Mouse (Mus musculus) forebrain, embryonic 13.5 days (tissue): ENCODE results near the gene Dpy30. TPM values are rescaled to one million over a fixed set of nuclear protein-coding genes. Genes with fewer than 3 reads are reported as not detected.
A peak's percentile ranks its signal among the peaks of the same experiment; 100 is the strongest.

ENCODE experiments used
- ATAC-seq: fragments of 200-750 bp; cut with Nextera tagmentation; 2 replicates; pipeline ENCODE4 v1.8.0; 2017
- H3K27ac ChIP-seq: fragments of 300-500 bp; sonication (generic); 2 replicates; pipeline ENCODE4 v1.5.1; 2015; ENCODE audit warnings: inconsistent platforms, mild to moderate bottlenecking, moderate library complexity
- H3K27me3 ChIP-seq: fragments of 300-500 bp; sonication (generic); 2 replicates; pipeline ENCODE4 v1.6.1; 2015; ENCODE audit warnings: mild to moderate bottlenecking, inconsistent platforms
- H3K36me3 ChIP-seq: fragments of 300-500 bp; sonication (generic); 2 replicates; pipeline ENCODE4 v1.6.1; 2015; ENCODE audit warnings: mild to moderate bottlenecking, inconsistent platforms; ENCODE audit not compliant: poor library complexity, severe bottlenecking
- H3K4me1 ChIP-seq: fragments of 300-500 bp; sonication (generic); 2 replicates; pipeline ENCODE4 v1.6.1; 2015; ENCODE audit warnings: inconsistent platforms
- H3K4me2 ChIP-seq: fragments of 300-500 bp; sonication (generic); 2 replicates; pipeline ENCODE4 v1.6.1; 2015; ENCODE audit warnings: inconsistent platforms, mild to moderate bottlenecking, moderate library complexity
- H3K4me3 ChIP-seq: fragments of 300-500 bp; sonication (generic); 2 replicates; pipeline ENCODE4 v1.5.1; 2015; ENCODE audit warnings: mild to moderate bottlenecking, inconsistent platforms
- H3K9ac ChIP-seq: fragments of 300-500 bp; sonication (generic); 2 replicates; pipeline ENCODE4 v1.6.1; 2015; ENCODE audit warnings: mild to moderate bottlenecking, inconsistent platforms
- H3K9me3 ChIP-seq: fragments of 300-500 bp; sonication (generic); replicated peaks from 2 replicates; pipeline ENCODE4 v1.6.1; 2016; ENCODE audit warnings: inconsistent platforms
- WGBS: fragments of 180-500 bp; shearing (Covaris S2); methylation state at CpG from one replicate; pipeline ENCODE4 v1.1.7; 2015; 5-methylcytosine and 5-hydroxymethylcytosine counted together
- polyA plus RNA-seq: library from polyadenylated mRNA; unstranded; fragments of >200 nt; fragmentation: Nextera tagmentation; extraction: Ambion mirVana; gene quantifications from 2 replicates; pipeline ENCODE4 v1.2.1, GENCODE M21; 2015

Gene Dpy30
- polyA plus RNA-seq, 1 experiment from 2014 or later, result 275 TPM

GRCm38 (mm10) chr17:74291640-74292361, 31.9 kb downstream of the Dpy30 start:
- Histone ChIP-seq H3K4me2 (no peak overlapping the region), H3K27me3 (no peaks in the 10 kb centered on the region), H3K9me3 (peaks cover 7% of the 10 kb centered on the region; the same call in 1 of the 2 replicates), H3K36me3 (peaks cover 10% of the 10 kb centered on the region), H3K27ac (no peak overlapping the region), H3K4me3 (no peak overlapping the region), H3K4me1 (peaks cover 25% of the 10 kb centered on the region), H3K9ac (no peak overlapping the region)
- ATAC-seq, result no peak
- WGBS, result 84% methylated on average over 4 of the region's 4 CpGs

- no peaks in the 10 kb centered on the region for H3K27me3 ChIP-seq
- no peak overlapping the region for H3K27ac ChIP-seq
- H3K4me1 ChIP-seq, result peaks cover 25% of the 10 kb centered on the region
- ATAC-seq, result no peak
- H3K4me2 ChIP-seq, result no peak overlapping the region
- peaks cover 10% of the 10 kb centered on the region for H3K36me3 ChIP-seq
- 0 out of 2 replicates have a peak overlapping the region, but pooled peaks have one; percentile 16 for H3K9ac ChIP-seq
- H3K9me3 ChIP-seq, result peaks cover 7% of the 10 kb centered on the region; the same call in 1 of the 2 replicates
- no peak overlapping the region for H3K4me3 ChIP-seq
Observed at GRCm38 (mm10) chr17:74290869-74291268, 32.9 kb downstream of the Dpy30 start.

GRCm38 (mm10) chr17:74290198-74290597, 33.5 kb downstream of the Dpy30 start:
- Histone ChIP-seq H3K4me3 (no peak overlapping the region), H3K9ac (no peak overlapping the region), H3K4me1 (peaks cover 25% of the 10 kb centered on the region), H3K27me3 (no peaks in the 10 kb centered on the region), H3K4me2 (no peak overlapping the region), H3K27ac (no peak overlapping the region), H3K36me3 (peaks cover 10% of the 10 kb centered on the region), H3K9me3 (peaks cover 7% of the 10 kb centered on the region; the same call in 1 of the 2 replicates)
- WGBS, result 73% methylated on average over 3 of the region's 3 CpGs
- no peak for ATAC-seq

DNA sequence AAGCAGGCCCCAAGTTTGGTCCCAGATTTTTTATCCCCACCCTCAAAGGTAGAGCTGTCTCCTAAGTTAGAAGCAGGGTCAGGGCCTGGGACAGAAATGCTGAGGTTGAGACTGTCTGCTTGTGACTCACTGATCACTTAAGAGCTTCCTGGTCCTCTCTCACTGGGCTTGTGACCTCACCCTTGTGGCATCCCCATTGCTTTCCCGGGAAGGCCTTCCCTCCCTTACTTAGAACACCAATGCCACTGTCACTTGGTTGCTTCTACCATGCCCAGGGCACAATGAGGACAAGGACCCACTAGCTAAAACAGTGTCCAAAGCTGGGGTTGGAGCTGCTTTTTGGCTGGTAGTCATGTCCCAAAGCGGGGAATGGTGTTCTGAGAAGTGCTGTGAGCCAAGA, 35.1 kb downstream of the Dpy30 start:
- WGBS, result 93% methylated on average over 2 of the region's 2 CpGs
- Histone ChIP-seq H3K4me1 (peaks cover 23% of the 10 kb centered on the region), H3K9ac (no peak overlapping the region), H3K9me3 (peaks cover 7% of the 10 kb centered on the region; the same call in 1 of the 2 replicates), H3K36me3 (peaks cover 10% of the 10 kb centered on the region), H3K27ac (no peak overlapping the region), H3K27me3 (no peaks in the 10 kb centered on the region), H3K4me3 (no peak overlapping the region), H3K4me2 (no peak overlapping the region)
- ATAC-seq, result no peak

GRCm38 (mm10) chr17:74286140-74286730, 37.5 kb downstream of the Dpy30 start:
- no peak overlapping the region for H3K4me2 ChIP-seq
- ATAC-seq, result no peak
- 83% methylated on average over 4 of the region's 4 CpGs for WGBS
- H3K27me3 ChIP-seq, result no peaks in the 10 kb centered on the region
- H3K4me1 ChIP-seq, result peaks cover 6% of the 10 kb centered on the region
- no peak overlapping the region for H3K4me3 ChIP-seq
- peaks cover 10% of the 10 kb centered on the region for H3K36me3 ChIP-seq
- peaks cover 7% of the 10 kb centered on the region; the same call in 1 of the 2 replicates for H3K9me3 ChIP-seq
- no peak overlapping the region for H3K27ac ChIP-seq
- no peak overlapping the region for H3K9ac ChIP-seq

- WGBS, result 95% methylated on average over 2 of the region's 2 CpGs
- ATAC-seq, result no peak
- Histone ChIP-seq H3K9me3 (peaks cover 7% of the 10 kb centered on the region; the same call in 1 of the 2 replicates), H3K36me3 (peaks cover 10% of the 10 kb centered on the region), H3K4me3 (no peak overlapping the region), H3K27ac (no peak overlapping the region), H3K4me1 (peaks cover under 1% of the 10 kb centered on the region), H3K4me2 (no peak overlapping the region), H3K9ac (no peak overlapping the region), H3K27me3 (no peaks in the 10 kb centered on the region)
Observed at GRCm38 (mm10) chr17:74285730-74286129, 38.0 kb downstream of the Dpy30 start.

- H3K4me3 ChIP-seq, result no peak overlapping the region
- 90% methylated on average over 2 of the region's 2 CpGs for WGBS
- peaks cover 7% of the 10 kb centered on the region; the same call in 1 of the 2 replicates for H3K9me3 ChIP-seq
Observed at GRCm38 (mm10) chr17:74284397-74285115, 39.2 kb downstream of the Dpy30 start.

DNA sequence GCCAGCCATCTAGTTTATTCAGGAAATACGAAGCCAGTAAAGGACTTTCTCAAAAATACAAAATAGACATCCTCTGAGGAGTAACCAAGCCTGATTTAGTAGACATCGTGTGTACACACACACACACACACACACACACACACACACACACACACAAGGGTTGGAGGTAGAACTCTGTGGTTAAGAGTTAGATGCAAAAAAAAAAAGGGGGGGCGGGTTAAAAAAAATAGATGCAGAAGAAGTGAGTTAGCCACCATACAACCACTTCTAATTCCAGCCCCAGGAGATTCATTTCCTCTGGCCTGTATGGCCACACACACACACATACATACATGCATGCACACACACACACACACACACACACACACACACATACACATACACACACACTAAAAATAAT, 41.7 kb downstream of the Dpy30 start:
- no peak for ATAC-seq
- Histone ChIP-seq H3K9me3 (no peaks in the 10 kb centered on the region), H3K4me3 (no peak overlapping the region), H3K4me1 (peaks cover 10% of the 10 kb centered on the region), H3K36me3 (no peaks in the 10 kb centered on the region), H3K9ac (no peak overlapping the region), H3K27ac (no peak overlapping the region), H3K4me2 (no peak overlapping the region), H3K27me3 (no peaks in the 10 kb centered on the region)
- WGBS, result 96% methylated on average over 3 of the region's 3 CpGs

More at GRCm38 (mm10) chr17:74284397-74285115, 39.2 kb downstream of the Dpy30 start:
- H3K9ac ChIP-seq, result no peak overlapping the region
- no peaks in the 10 kb centered on the region for H3K27me3 ChIP-seq
- H3K27ac ChIP-seq, result no peak overlapping the region
- no peak for ATAC-seq
- H3K36me3 ChIP-seq, result peaks cover 10% of the 10 kb centered on the region
- H3K4me2 ChIP-seq, result no peak overlapping the region
- peaks cover 3% of the 10 kb centered on the region; the same call in 1 of the 2 replicates for H3K4me1 ChIP-seq

DNA sequence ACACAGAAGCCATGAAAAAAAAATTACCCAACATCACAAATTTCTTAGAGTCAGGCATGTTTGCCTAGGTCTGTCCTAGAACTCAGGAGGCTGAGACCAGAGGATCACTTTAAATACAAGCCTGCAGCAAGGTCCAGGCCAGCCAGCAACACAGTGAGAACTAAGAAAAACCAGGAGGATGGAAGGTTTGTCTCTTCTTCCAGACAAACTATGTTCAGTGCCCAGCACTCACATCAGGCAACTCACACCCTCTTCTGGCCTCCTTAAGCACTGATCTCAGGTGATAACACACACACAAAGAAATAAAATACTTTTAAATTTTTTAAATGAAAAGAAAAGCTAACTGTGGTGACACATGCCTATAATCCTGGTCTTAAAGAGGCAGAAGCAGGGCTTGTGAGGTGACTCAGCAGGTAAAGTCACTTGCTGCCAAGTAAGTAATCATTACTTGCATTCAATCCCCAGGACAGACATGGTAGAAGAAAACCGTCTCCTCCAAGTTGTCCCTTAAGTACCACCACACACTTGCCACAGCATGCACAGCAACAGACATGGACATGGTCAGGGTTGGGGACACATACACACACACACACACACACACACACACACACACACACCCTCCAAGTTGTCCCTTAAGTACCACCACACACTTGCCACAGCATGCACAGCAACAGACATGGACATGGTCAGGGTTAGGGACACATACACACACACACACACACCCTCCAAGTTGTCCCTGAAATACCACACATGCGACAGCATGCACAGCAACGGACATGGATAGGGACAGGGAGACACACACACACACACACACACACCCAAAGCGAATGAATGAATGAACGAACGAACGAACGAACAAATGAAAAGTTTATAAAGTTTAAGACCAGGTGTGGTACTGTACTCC, 44.5 kb downstream of the Dpy30 start:
- Histone ChIP-seq H3K4me2 (no peak overlapping the region), H3K9ac (no peak overlapping the region), H3K4me1 (peaks cover 10% of the 10 kb centered on the region), H3K27me3 (no peaks in the 10 kb centered on the region), H3K4me3 (no peak overlapping the region), H3K36me3 (peaks cover 4% of the 10 kb centered on the region; the same call in 1 of the 2 replicates), H3K27ac (no peak overlapping the region), H3K9me3 (no peaks in the 10 kb centered on the region; the same call in 1 of the 2 replicates)
- ATAC-seq, result 0 out of 2 replicates have a peak, but pooled peaks have one; percentile 27
- 91% methylated on average over 8 of the region's 8 CpGs for WGBS

- H3K27me3 ChIP-seq, result no peaks in the 10 kb centered on the region
- WGBS, result 90% methylated on average over 3 of the region's 3 CpGs
- no peak overlapping the region for H3K9ac ChIP-seq
- no peaks in the 10 kb centered on the region; the same call in 1 of the 2 replicates for H3K9me3 ChIP-seq
- no peak overlapping the region for H3K4me3 ChIP-seq
- no peak for ATAC-seq
- peaks cover 4% of the 10 kb centered on the region; the same call in 1 of the 2 replicates for H3K36me3 ChIP-seq
- peaks cover 7% of the 10 kb centered on the region for H3K4me1 ChIP-seq
- no peak overlapping the region for H3K27ac ChIP-seq
- H3K4me2 ChIP-seq, result no peak overlapping the region
Observed at GRCm38 (mm10) chr17:74274471-74274870, 49.3 kb downstream of the Dpy30 start.

- ATAC-seq, result no peak
- H3K27ac ChIP-seq, result no peak overlapping the region
- H3K4me1 ChIP-seq, result no peaks in the 10 kb centered on the region
- peaks cover 4% of the 10 kb centered on the region; the same call in 1 of the 2 replicates for H3K36me3 ChIP-seq
- no peak overlapping the region for H3K4me3 ChIP-seq
- H3K9me3 ChIP-seq, result no peaks in the 10 kb centered on the region; the same call in 1 of the 2 replicates
- no peaks in the 10 kb centered on the region for H3K27me3 ChIP-seq
- H3K4me2 ChIP-seq, result no peak overlapping the region
- WGBS, result 79% methylated on average over 16 of the region's 16 CpGs
- H3K9ac ChIP-seq, result no peak overlapping the region
Observed at GRCm38 (mm10) chr17:74272683-74273205, 51.0 kb downstream of the Dpy30 start.
